In the genomic region with DNA sequence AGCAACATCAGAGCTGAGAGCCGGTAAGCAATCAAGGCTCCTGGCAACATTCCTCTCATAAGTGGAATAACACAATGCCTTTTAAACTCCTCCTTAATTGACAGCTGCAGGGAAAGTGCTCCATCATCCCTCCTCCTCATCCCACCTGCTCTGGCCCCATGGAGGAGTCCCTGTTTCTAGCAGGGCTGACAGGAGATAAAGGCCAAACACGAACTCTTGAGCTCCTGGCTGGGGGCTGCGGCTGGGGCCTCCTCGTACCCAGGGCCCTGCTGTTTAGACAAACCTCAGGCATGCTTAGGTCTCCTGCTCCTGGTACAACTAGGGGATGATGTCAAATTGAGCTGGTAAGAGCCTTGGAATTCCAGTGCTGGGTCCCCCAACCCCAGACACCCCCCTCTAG, we compare ENCODE assay signal across 23 mouse cellular contexts.
DNase-seq lines count a peak whose midpoint lies in the region; ATAC-seq and TF ChIP-seq lines count a peak whose summit lies in the region.
"Had no signal": no experiment of that assay in that cellular context is flagged by ENCODE, and none has a peak within 500 bp of the region (broad histone marks: within the 10 kb centered on the region; RNA-seq: fewer than 3 reads in every experiment).

No protein-coding gene starts in this region.

- no peak for TF ChIP-seq CTCF in heart, adult 2 months (IDR thresholded peaks at IDR 0.05)
- no peak for TF ChIP-seq CTCF in intestine, postnatal 0 days (IDR thresholded peaks at IDR 0.05; ENCODE audit: low read depth)
- no peak for TF ChIP-seq CTCF in stomach, postnatal 0 days (IDR thresholded peaks at IDR 0.05; ENCODE audit: low read depth)

- TF ChIP-seq POLR2A in heart, adult 2 months (IDR thresholded peaks at IDR 0.05; ENCODE audit: insufficient read depth, low read depth, low read length), result no peak

- H3K9ac ChIP-seq in heart, adult 2 months (ENCODE audit: low read depth, low read length), result no peak overlapping the region
- H3K9ac ChIP-seq in intestine, embryonic 15.5 days, result no peak overlapping the region
- no peak overlapping the region for H3K9ac ChIP-seq in intestine, postnatal 0 days (ENCODE audit: low read depth, low read length)
- H3K9ac ChIP-seq in stomach, embryonic 14.5 days (replicated peaks; ENCODE audit: low read depth, low read length), result no peak overlapping the region
- no peak overlapping the region for H3K9ac ChIP-seq in stomach, postnatal 0 days (ENCODE audit: low read length)
- H3K9ac ChIP-seq: embryonic facial prominence, embryonic 15.5 days; forebrain, embryonic 15.5 days; hindbrain, embryonic 13.5 days had no signal

- DNase-seq in heart, embryonic 10.5 days (ENCODE audit: low spot score), result peak; percentile 84
- no peak for DNase-seq in heart, adult 2 months
- no peak for DNase-seq in stomach, postnatal 0 days (ENCODE audit: low spot score)
- no peak for DNase-seq in frontal cortex, postnatal 36 days (ENCODE audit: low spot score in 2 of 2)
- DNase-seq: adrenal gland, postnatal 14 days; cerebellum, adult 11-12 months; cerebellum, adult 9-10 months; cerebellum, postnatal 25 days; gastrocnemius, adult 2 months; gastrocnemius, postnatal 25 days; heart, postnatal 4 days; kidney, adult 11 months had no signal

- no peaks in the 10 kb centered on the region for H3K79me2 ChIP-seq in heart, adult 2 months (replicated peaks; ENCODE audit: control insufficient read depth, insufficient read depth, low read length)

- TF ChIP-seq EP300 in heart, adult 2 months (IDR thresholded peaks at IDR 0.05; ENCODE audit: insufficient read depth, low read depth, low read length), result no peak
- no peak for TF ChIP-seq EP300 in stomach, postnatal 0 days (optimal IDR thresholded peaks at IDR 0.05)

- H3K4me3 ChIP-seq in heart, embryonic 10.5 days, result no peak overlapping the region
- no peak overlapping the region for H3K4me3 ChIP-seq in heart, adult 2 months
- H3K4me3 ChIP-seq in intestine, embryonic 15.5 days (replicated peaks), result no peak overlapping the region
- H3K4me3 ChIP-seq in intestine, postnatal 0 days (ENCODE audit: low read depth, low read length), result no peak overlapping the region
- H3K4me3 ChIP-seq in stomach, embryonic 14.5 days (ENCODE audit: low read depth, low read length), result no peak overlapping the region
- H3K4me3 ChIP-seq in stomach, postnatal 0 days (ENCODE audit: low read depth, low read length), result no peak overlapping the region
- H3K4me3 ChIP-seq: embryonic facial prominence, embryonic 15.5 days; erythroblast, embryonic 14.5 days; forebrain, embryonic 15.5 days; gastrocnemius, adult 2 months; hindbrain, embryonic 13.5 days had no signal

- H3K9me3 ChIP-seq in heart, embryonic 10.5 days, result no peaks in the 10 kb centered on the region
- no peaks in the 10 kb centered on the region for H3K9me3 ChIP-seq in intestine, embryonic 15.5 days
- H3K9me3 ChIP-seq in intestine, postnatal 0 days (ENCODE audit: control insufficient read depth), result no peaks in the 10 kb centered on the region
- H3K9me3 ChIP-seq in stomach, embryonic 14.5 days (ENCODE audit: control insufficient read depth, low read depth, low read length), result no peaks in the 10 kb centered on the region
- H3K9me3 ChIP-seq in stomach, postnatal 0 days (ENCODE audit: control insufficient read depth, low read length), result no peaks in the 10 kb centered on the region
- H3K9me3 ChIP-seq: embryonic facial prominence, embryonic 15.5 days; forebrain, embryonic 15.5 days; hindbrain, embryonic 13.5 days had no signal

- H3K4me2 ChIP-seq in intestine, embryonic 15.5 days (replicated peaks), result no peak overlapping the region
- H3K4me2 ChIP-seq in intestine, postnatal 0 days (replicated peaks; ENCODE audit: low read depth), result no peak overlapping the region
- no peak overlapping the region for H3K4me2 ChIP-seq in stomach, embryonic 14.5 days (replicated peaks; ENCODE audit: low read depth, low read length)
- H3K4me2 ChIP-seq in stomach, postnatal 0 days (replicated peaks; ENCODE audit: low read depth), result no peak overlapping the region
- H3K4me2 ChIP-seq: embryonic facial prominence, embryonic 15.5 days; forebrain, embryonic 15.5 days; heart, embryonic 11.5 days; hindbrain, embryonic 13.5 days had no signal

- H3K36me3 ChIP-seq in heart, embryonic 10.5 days, result no peaks in the 10 kb centered on the region
- H3K36me3 ChIP-seq in heart, adult 2 months (ENCODE audit: control insufficient read depth, insufficient read depth, low read length), result no peaks in the 10 kb centered on the region
- no peaks in the 10 kb centered on the region for H3K36me3 ChIP-seq in intestine, embryonic 15.5 days
- H3K36me3 ChIP-seq in intestine, postnatal 0 days (ENCODE audit: control insufficient read depth, insufficient read depth), result no peaks in the 10 kb centered on the region
- H3K36me3 ChIP-seq in stomach, embryonic 14.5 days (ENCODE audit: control insufficient read depth, insufficient read depth, low read length), result no peaks in the 10 kb centered on the region
- H3K36me3 ChIP-seq in stomach, postnatal 0 days (ENCODE audit: control insufficient read depth, insufficient read depth, low read length), result no peaks in the 10 kb centered on the region
- H3K36me3 ChIP-seq: embryonic facial prominence, embryonic 15.5 days; forebrain, embryonic 15.5 days; hindbrain, embryonic 13.5 days had no signal

- WGBS in heart, embryonic 10.5 days, result 21% methylated on average over 4 of the region's 4 CpGs
- WGBS in heart, adult 2 months, result 66% methylated on average over 4 of the region's 4 CpGs
- 33% methylated on average over 4 of the region's 4 CpGs for WGBS in intestine, embryonic 15.5 days
- WGBS in intestine, postnatal 0 days, result 39% methylated on average over 4 of the region's 4 CpGs
- WGBS in stomach, embryonic 14.5 days, result 21% methylated on average over 4 of the region's 4 CpGs
- 32% methylated on average over 4 of the region's 4 CpGs for WGBS in stomach, postnatal 0 days

- no peaks in the 10 kb centered on the region for H3K27me3 ChIP-seq in heart, embryonic 10.5 days (ENCODE audit: insufficient read depth, poor library complexity, severe bottlenecking)
- H3K27me3 ChIP-seq in heart, adult 2 months (ENCODE audit: control insufficient read depth, insufficient read depth, low read length), result no peaks in the 10 kb centered on the region
- no peaks in the 10 kb centered on the region for H3K27me3 ChIP-seq in intestine, embryonic 15.5 days (replicated peaks)
- no peaks in the 10 kb centered on the region for H3K27me3 ChIP-seq in intestine, postnatal 0 days (replicated peaks; ENCODE audit: control insufficient read depth, insufficient read depth, low read length)
- no peaks in the 10 kb centered on the region for H3K27me3 ChIP-seq in stomach, embryonic 14.5 days (ENCODE audit: control insufficient read depth, insufficient read depth, low read length)
- H3K27me3 ChIP-seq in stomach, postnatal 0 days (ENCODE audit: control insufficient read depth, insufficient read depth, low read length), result no peaks in the 10 kb centered on the region
- H3K27me3 ChIP-seq: embryonic facial prominence, embryonic 15.5 days; forebrain, embryonic 15.5 days; hindbrain, embryonic 13.5 days; Patski had no signal

- ATAC-seq in intestine, embryonic 15.5 days, result peak; percentile 41; the same call in 1 of the 2 replicates
- ATAC-seq in intestine, postnatal 0 days, result no peak
- ATAC-seq in stomach, embryonic 14.5 days (ENCODE audit: insufficient number of reproducible peaks, insufficient read depth, low FRiP score, low read depth), result peak; percentile 72; the same call in 1 of the 2 replicates
- ATAC-seq in stomach, postnatal 0 days (ENCODE audit: low FRiP score, low TSS enrichment), result no peak
- ATAC-seq: activated CD4-positive, CD25-positive, alpha-beta regulatory T cell, adult 4 months; forebrain, embryonic 15.5 days; hindbrain, postnatal 0 days; Patski had no signal

- intact Hi-C loops in heart, adult 2 months (cut with DNase I), result no loop called here

- H3K4me1 ChIP-seq in heart, embryonic 10.5 days, result peaks cover 20% of the 10 kb centered on the region
- peaks cover 1% of the 10 kb centered on the region for H3K4me1 ChIP-seq in heart, adult 2 months (ENCODE audit: control insufficient read depth, insufficient read depth, low read length)
- H3K4me1 ChIP-seq in intestine, embryonic 15.5 days (replicated peaks), result no peaks in the 10 kb centered on the region
- no peaks in the 10 kb centered on the region for H3K4me1 ChIP-seq in intestine, postnatal 0 days (replicated peaks; ENCODE audit: control insufficient read depth, insufficient read depth, low read length)
- H3K4me1 ChIP-seq in stomach, embryonic 14.5 days (ENCODE audit: control insufficient read depth, insufficient read depth, low read length), result no peaks in the 10 kb centered on the region
- H3K4me1 ChIP-seq in stomach, postnatal 0 days (replicated peaks; ENCODE audit: control insufficient read depth, insufficient read depth), result no peaks in the 10 kb centered on the region
- H3K4me1 ChIP-seq: embryonic facial prominence, embryonic 15.5 days; forebrain, embryonic 15.5 days; hindbrain, embryonic 13.5 days had no signal

- peak overlapping the region; percentile 59; the same call in 1 of the 2 replicates for H3K27ac ChIP-seq in heart, embryonic 10.5 days
- H3K27ac ChIP-seq in heart, adult 2 months, result no peak overlapping the region
- H3K27ac ChIP-seq in intestine, embryonic 15.5 days, result no peak overlapping the region
- H3K27ac ChIP-seq in intestine, postnatal 0 days (ENCODE audit: low read depth, low read length), result no peak overlapping the region
- no peak overlapping the region for H3K27ac ChIP-seq in stomach, embryonic 14.5 days (ENCODE audit: low read length)
- H3K27ac ChIP-seq in stomach, postnatal 0 days (replicated peaks), result no peak overlapping the region
- H3K27ac ChIP-seq: embryonic facial prominence, embryonic 15.5 days; forebrain, embryonic 15.5 days; gastrocnemius, adult 2 months; hindbrain, embryonic 13.5 days; hindbrain, postnatal 0 days had no signal

Comparison
In these comparisons a context has a peak if more than half of its experiments do, and no peak if none do; other contexts are left out.
1. ATAC-seq: peak in intestine, embryonic 15.5 days (single experiment) and stomach, embryonic 14.5 days (single experiment); none in intestine, postnatal 0 days (single experiment) and stomach, postnatal 0 days (single experiment).